Mouse (Mus musculus): ENCODE measurements around the gene Vps11.

GRCm38 (mm10) chr9:44342605-44343004 lies 18.9 kb downstream of the Vps11 start:
- TF ChIP-seq POLR2A (IDR thresholded peaks at IDR 0.05; ENCODE audit: borderline replicate concordance, low read depth, low read length) (no peak), CTCF (IDR thresholded peaks at IDR 0.05; ENCODE audit: low read depth, low read length) (no peak)
